Mouse (Mus musculus): ENCODE measurements around the gene Insig1. TPM values are rescaled to one million over a fixed set of nuclear protein-coding genes. Genes with fewer than 3 reads are reported as not detected.

Gene Insig1
- polyA plus RNA-seq, 1 experiment from 2014 or later = 23.3 TPM

- H3K4me2 ChIP-seq = no peak overlapping the region
- H3K4me1 ChIP-seq (replicated peaks) = no peaks in the 10 kb centered on the region
- no peaks in the 10 kb centered on the region for H3K9me3 ChIP-seq (replicated peaks)
- no peak overlapping the region for H3K27ac ChIP-seq
- H3K36me3 ChIP-seq = no peaks in the 10 kb centered on the region
- H3K27me3 ChIP-seq = peaks cover 6% of the 10 kb centered on the region; the same call in 1 of the 2 replicates
- no peak for ATAC-seq (replicated peaks; ENCODE audit: insufficient number of reproducible peaks, insufficient read depth, low FRiP score, low read depth)
- WGBS = 78% methylated on average over 3 of the region's 3 CpGs
- H3K4me3 ChIP-seq = no peak overlapping the region
- H3K9ac ChIP-seq = no peak overlapping the region
Observed at GRCm38 (mm10) chr5:28092327-28092726, 21.2 kb downstream of the Insig1 start.

- no peaks in the 10 kb centered on the region for H3K4me1 ChIP-seq (replicated peaks)
- H3K9me3 ChIP-seq (replicated peaks) = no peaks in the 10 kb centered on the region
- H3K4me3 ChIP-seq = no peak overlapping the region
- no peak overlapping the region for H3K9ac ChIP-seq
- no peak overlapping the region for H3K4me2 ChIP-seq
- no peak overlapping the region for H3K27ac ChIP-seq
- ATAC-seq (replicated peaks; ENCODE audit: insufficient number of reproducible peaks, insufficient read depth, low FRiP score, low read depth) = no peak
- no peaks in the 10 kb centered on the region for H3K36me3 ChIP-seq
- H3K27me3 ChIP-seq = peaks cover 3% of the 10 kb centered on the region; the same call in 1 of the 2 replicates
- WGBS = 18% methylated on average over 4 of the region's 4 CpGs
Observed at GRCm38 (mm10) chr5:28093874-28094273, 22.7 kb downstream of the Insig1 start.

- no peak for ATAC-seq (replicated peaks; ENCODE audit: insufficient number of reproducible peaks, insufficient read depth, low FRiP score, low read depth)
- H3K4me1 ChIP-seq (replicated peaks) = no peaks in the 10 kb centered on the region
- no peaks in the 10 kb centered on the region for H3K36me3 ChIP-seq
- peaks cover 3% of the 10 kb centered on the region; the same call in 1 of the 2 replicates for H3K27me3 ChIP-seq
- WGBS = 65% methylated on average over 3 of the region's 3 CpGs
- no peak overlapping the region for H3K9ac ChIP-seq
- H3K4me2 ChIP-seq = no peak overlapping the region
- H3K9me3 ChIP-seq (replicated peaks) = no peaks in the 10 kb centered on the region
- H3K27ac ChIP-seq = no peak overlapping the region
- no peak overlapping the region for H3K4me3 ChIP-seq
Observed at GRCm38 (mm10) chr5:28094393-28094792, 23.2 kb downstream of the Insig1 start.

- WGBS = 66% methylated on average over 6 of the region's 6 CpGs
- peaks cover 3% of the 10 kb centered on the region; the same call in 1 of the 2 replicates for H3K27me3 ChIP-seq
- H3K36me3 ChIP-seq = no peaks in the 10 kb centered on the region
- no peaks in the 10 kb centered on the region for H3K4me1 ChIP-seq (replicated peaks)
- H3K27ac ChIP-seq = no peak overlapping the region
- no peak for ATAC-seq (replicated peaks; ENCODE audit: insufficient number of reproducible peaks, insufficient read depth, low FRiP score, low read depth)
- no peak overlapping the region for H3K4me3 ChIP-seq
- H3K9ac ChIP-seq = no peak overlapping the region
- H3K9me3 ChIP-seq (replicated peaks) = no peaks in the 10 kb centered on the region
- H3K4me2 ChIP-seq = no peak overlapping the region
Observed at GRCm38 (mm10) chr5:28094846-28095245, 23.7 kb downstream of the Insig1 start.

GRCm38 (mm10) chr5:28095671-28096070 is 24.5 kb downstream of the Insig1 start:
- WGBS = 53% methylated on average over 2 of the region's 2 CpGs
- Histone ChIP-seq H3K4me1 (replicated peaks) (no peaks in the 10 kb centered on the region), H3K27ac (no peak overlapping the region), H3K27me3 (peaks cover 3% of the 10 kb centered on the region; the same call in 1 of the 2 replicates), H3K4me2 (no peak overlapping the region), H3K4me3 (no peak overlapping the region), H3K36me3 (no peaks in the 10 kb centered on the region), H3K9ac (no peak overlapping the region), H3K9me3 (replicated peaks) (no peaks in the 10 kb centered on the region)
- no peak for ATAC-seq (replicated peaks; ENCODE audit: insufficient number of reproducible peaks, insufficient read depth, low FRiP score, low read depth)

- Histone ChIP-seq H3K9me3 (replicated peaks) (no peaks in the 10 kb centered on the region), H3K36me3 (no peaks in the 10 kb centered on the region), H3K4me3 (no peak overlapping the region), H3K27me3 (peaks cover 11% of the 10 kb centered on the region), H3K9ac (no peak overlapping the region), H3K4me2 (no peak overlapping the region), H3K27ac (no peak overlapping the region), H3K4me1 (replicated peaks) (no peaks in the 10 kb centered on the region)
- ATAC-seq (replicated peaks; ENCODE audit: insufficient number of reproducible peaks, insufficient read depth, low FRiP score, low read depth) = no peak
- 67% methylated on average over 4 of the region's 4 CpGs for WGBS
Observed at GRCm38 (mm10) chr5:28106966-28107365, 35.8 kb downstream of the Insig1 start.

GRCm38 (mm10) chr5:28107974-28108373 is 36.8 kb downstream of the Insig1 start:
- 76% methylated on average over 6 of the region's 6 CpGs for WGBS
- ATAC-seq (replicated peaks; ENCODE audit: insufficient number of reproducible peaks, insufficient read depth, low FRiP score, low read depth) = no peak
- Histone ChIP-seq H3K9me3 (replicated peaks) (no peaks in the 10 kb centered on the region), H3K4me1 (replicated peaks) (no peaks in the 10 kb centered on the region), H3K36me3 (no peaks in the 10 kb centered on the region), H3K9ac (no peak overlapping the region), H3K27me3 (peaks cover 11% of the 10 kb centered on the region), H3K4me2 (no peak overlapping the region), H3K4me3 (no peak overlapping the region), H3K27ac (no peak overlapping the region)

- Histone ChIP-seq H3K36me3 (no peaks in the 10 kb centered on the region), H3K9ac (no peak overlapping the region), H3K4me1 (replicated peaks) (no peaks in the 10 kb centered on the region), H3K4me2 (no peak overlapping the region), H3K4me3 (no peak overlapping the region), H3K27ac (no peak overlapping the region), H3K9me3 (replicated peaks) (no peaks in the 10 kb centered on the region), H3K27me3 (peaks cover 18% of the 10 kb centered on the region)
- WGBS = 60% methylated on average over 2 of the region's 2 CpGs
- ATAC-seq (replicated peaks; ENCODE audit: insufficient number of reproducible peaks, insufficient read depth, low FRiP score, low read depth) = no peak
Observed at GRCm38 (mm10) chr5:28110881-28111280, 39.7 kb downstream of the Insig1 start.

GRCm38 (mm10) chr5:28117251-28117880 is 46.2 kb downstream of the Insig1 start:
- Histone ChIP-seq H3K27me3 (peaks cover 66% of the 10 kb centered on the region), H3K27ac (no peak overlapping the region), H3K4me2 (peak overlapping the region; percentile 62; the same call in 1 of the 2 replicates), H3K9ac (no peak overlapping the region), H3K9me3 (replicated peaks) (no peaks in the 10 kb centered on the region), H3K4me3 (no peak overlapping the region), H3K4me1 (replicated peaks) (peaks cover 7% of the 10 kb centered on the region), H3K36me3 (no peaks in the 10 kb centered on the region)
- no peak for ATAC-seq (replicated peaks; ENCODE audit: insufficient number of reproducible peaks, insufficient read depth, low FRiP score, low read depth)
- WGBS = 12% methylated on average over 13 of the region's 13 CpGs

- Histone ChIP-seq H3K27ac (no peak overlapping the region), H3K4me2 (peak overlapping the region; percentile 62), H3K36me3 (no peaks in the 10 kb centered on the region), H3K9me3 (replicated peaks) (no peaks in the 10 kb centered on the region), H3K27me3 (peaks cover 70% of the 10 kb centered on the region), H3K4me1 (replicated peaks) (peaks cover 8% of the 10 kb centered on the region), H3K4me3 (peak overlapping the region; percentile 38), H3K9ac (no peak overlapping the region)
- WGBS = 1% methylated on average over 30 of the region's 30 CpGs
- ATAC-seq (replicated peaks; ENCODE audit: insufficient number of reproducible peaks, insufficient read depth, low FRiP score, low read depth) = no peak
Observed at GRCm38 (mm10) chr5:28117882-28118530, 46.8 kb downstream of the Insig1 start.

GRCm38 (mm10) chr5:28118531-28118925 is 47.4 kb downstream of the Insig1 start:
- H3K36me3 ChIP-seq = no peaks in the 10 kb centered on the region
- no peak overlapping the region for H3K27ac ChIP-seq
- peak overlapping the region; percentile 38 for H3K4me3 ChIP-seq
- no peaks in the 10 kb centered on the region for H3K9me3 ChIP-seq (replicated peaks)
- ATAC-seq (replicated peaks; ENCODE audit: insufficient number of reproducible peaks, insufficient read depth, low FRiP score, low read depth) = no peak
- H3K4me2 ChIP-seq = peak overlapping the region; percentile 62
- H3K27me3 ChIP-seq = peaks cover 75% of the 10 kb centered on the region
- H3K4me1 ChIP-seq (replicated peaks) = peaks cover 13% of the 10 kb centered on the region
- 1% methylated on average over 19 of the region's 19 CpGs for WGBS
- no peak overlapping the region for H3K9ac ChIP-seq

GRCm38 (mm10) chr5:28119576-28119975 is 48.4 kb downstream of the Insig1 start:
- H3K4me1 ChIP-seq (replicated peaks) = peaks cover 18% of the 10 kb centered on the region
- H3K9ac ChIP-seq = no peak overlapping the region
- no peaks in the 10 kb centered on the region for H3K9me3 ChIP-seq (replicated peaks)
- WGBS = 38% methylated on average over 3 of the region's 3 CpGs
- H3K4me2 ChIP-seq = no peak overlapping the region
- no peaks in the 10 kb centered on the region for H3K36me3 ChIP-seq
- no peak for ATAC-seq (replicated peaks; ENCODE audit: insufficient number of reproducible peaks, insufficient read depth, low FRiP score, low read depth)
- peaks cover 78% of the 10 kb centered on the region for H3K27me3 ChIP-seq
- H3K27ac ChIP-seq = no peak overlapping the region
- no peak overlapping the region for H3K4me3 ChIP-seq

Data from heart, embryonic 15.5 days (tissue).